Mouse (Mus musculus) left cerebral cortex, adult 2 months (tissue): ENCODE measurements at regions not wholly inside any gene's neighbourhood (a gene's known extent, or its start where the extent isn't known, plus 50 kb on each side); places are given as distances from the start of the nearest gene placed in this dataset.

Experiments used
- DNase-seq, 2 experiments: peaks; one replicate each; pipeline ENCODE4 v3.0.0; 2021 to 2022; ENCODE audit warnings: low spot score in 2 of 2, mixed read lengths in 1 of 2; ENCODE audit errors: extremely low spot score in 1 of 2
- H3K27ac ChIP-seq: fragments of 200-600 bp; 2 replicates; pipeline ENCODE4 v1.8.1; 2022
- H3K4me3 ChIP-seq: fragments of 200-600 bp; 2 replicates; pipeline ENCODE4 v1.8.1; 2022
- CTCF ChIP-seq: fragments of 200-600 bp; IDR thresholded peaks from 2 replicates; pipeline ENCODE4 v1.8.1; 2022; ENCODE audit warnings: antibody characterized with exemption, mild to moderate bottlenecking, moderate library complexity
- intact Hi-C: fragments of 180-260 bp; cut with DNase I; formaldehyde crosslinking; loops from one replicate; pipeline ENCODE4 v1.15.1; 2025

DNA sequence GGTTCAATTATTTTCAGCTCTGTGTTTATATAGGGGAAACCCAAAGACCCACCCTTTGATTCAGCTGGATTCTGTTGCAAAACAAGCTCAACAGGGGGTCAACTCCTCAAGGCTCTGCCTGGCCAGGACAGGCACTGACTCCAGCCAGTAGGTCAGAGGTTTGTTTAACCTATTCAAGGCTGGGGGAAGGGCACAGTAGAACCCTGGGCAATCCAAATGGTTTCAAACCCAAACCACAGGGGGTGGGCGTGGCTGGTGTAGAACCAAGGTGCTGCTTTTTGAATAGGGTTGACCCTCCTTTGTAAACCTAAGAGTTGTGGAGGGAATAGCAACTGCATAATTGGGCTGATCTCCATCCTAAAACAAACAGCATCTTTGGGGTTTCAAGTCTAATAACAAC, 69.2 kb upstream of the Frmd4a start:
- no peak for DNase-seq
- TF ChIP-seq CTCF = no peak
- H3K4me3 ChIP-seq = no peak overlapping the region
- no peak overlapping the region for H3K27ac ChIP-seq
- intact Hi-C loops = no loop called here

DNA sequence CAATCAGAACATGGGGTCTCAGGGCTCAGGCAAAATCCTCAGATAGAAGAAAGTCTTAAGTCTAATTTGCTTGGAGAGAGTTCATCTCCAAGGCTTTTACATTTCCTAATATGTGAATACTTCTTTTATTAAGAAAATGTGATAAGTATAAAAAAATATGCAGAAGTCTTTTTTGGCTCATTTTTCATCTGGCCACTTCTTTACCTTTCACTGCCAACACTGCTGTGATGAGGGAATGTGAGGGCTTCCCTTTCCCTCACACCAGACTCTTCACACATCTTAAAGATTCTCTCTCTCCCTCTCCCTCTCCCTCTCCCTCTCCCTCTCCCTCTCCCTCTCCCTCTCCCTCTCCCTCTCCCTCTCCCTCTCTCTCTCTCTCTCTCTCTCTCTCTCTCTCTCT, 60.0 kb upstream of the Frmd4a start:
- no peak for TF ChIP-seq CTCF
- Histone ChIP-seq H3K4me3 (no peak overlapping the region), H3K27ac (no peak overlapping the region)
- no peak for DNase-seq
- intact Hi-C loops = no loop called here

DNA sequence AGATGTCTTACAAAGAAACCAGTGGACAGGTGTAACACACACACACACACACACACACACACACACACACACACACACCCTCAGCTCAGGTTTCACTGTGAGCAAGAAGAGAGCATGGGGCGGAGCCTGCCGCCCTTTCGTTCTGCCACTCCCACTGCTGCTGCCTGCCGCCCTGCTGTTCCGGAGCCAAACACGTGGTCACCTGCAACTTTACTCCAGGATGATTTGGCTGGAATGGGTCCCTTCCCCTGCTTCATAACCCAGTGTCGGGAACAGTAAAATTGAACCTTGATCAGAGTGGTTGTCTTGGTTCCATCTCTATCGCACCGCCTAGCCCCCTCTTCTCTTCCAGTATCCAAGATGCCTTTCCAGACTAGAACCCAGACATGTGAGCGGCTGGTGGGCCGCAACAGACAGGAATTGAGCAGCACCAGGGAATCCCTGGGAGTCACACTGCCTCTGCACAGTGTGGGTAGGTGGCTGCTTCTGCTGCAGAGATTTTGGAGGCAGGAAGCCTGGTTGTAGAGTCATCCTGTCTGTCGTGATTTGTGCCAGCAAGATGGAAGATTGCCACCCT, 59.4 kb upstream of the Frmd4a start:
- H3K27ac ChIP-seq = no peak overlapping the region

DNA sequence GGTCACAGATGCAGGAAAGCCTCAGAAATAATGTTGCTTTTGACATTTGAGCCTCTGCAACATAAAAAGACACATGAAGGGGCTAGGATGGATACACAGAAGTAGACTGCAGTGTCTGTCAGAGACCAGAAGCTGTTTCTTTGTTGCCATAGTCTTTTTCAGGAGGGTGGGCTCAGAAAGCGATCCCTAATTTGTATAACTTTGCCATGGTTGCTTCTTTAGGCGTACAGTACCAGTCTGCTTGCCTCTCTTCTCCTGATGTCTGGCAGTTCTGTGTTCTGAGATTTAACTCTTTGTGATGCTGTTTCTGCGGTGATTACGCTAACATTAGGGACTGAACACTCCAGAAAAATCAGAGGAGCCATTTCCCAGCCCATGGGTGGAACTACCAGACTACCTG, 58.8 kb upstream of the Frmd4a start:
- Histone ChIP-seq H3K27ac (no peak overlapping the region; the same call in 1 of the 2 replicates), H3K4me3 (no peak overlapping the region)
- DNase-seq = no peak
- intact Hi-C loops = loop anchor here (1.0 kb wide), 1 partner anchor 141 kb away; no protein-coding TSS in a partner anchor
- TF ChIP-seq CTCF = no peak

More for the DNA sequence above, 59.4 kb upstream of the Frmd4a start:
- peak; percentile 59 to 65 for DNase-seq
- intact Hi-C loops = loop anchor here (1.0 kb wide), 1 partner anchor 141 kb away; no protein-coding TSS in a partner anchor
- no peak for TF ChIP-seq CTCF
- no peak overlapping the region for H3K4me3 ChIP-seq

DNA sequence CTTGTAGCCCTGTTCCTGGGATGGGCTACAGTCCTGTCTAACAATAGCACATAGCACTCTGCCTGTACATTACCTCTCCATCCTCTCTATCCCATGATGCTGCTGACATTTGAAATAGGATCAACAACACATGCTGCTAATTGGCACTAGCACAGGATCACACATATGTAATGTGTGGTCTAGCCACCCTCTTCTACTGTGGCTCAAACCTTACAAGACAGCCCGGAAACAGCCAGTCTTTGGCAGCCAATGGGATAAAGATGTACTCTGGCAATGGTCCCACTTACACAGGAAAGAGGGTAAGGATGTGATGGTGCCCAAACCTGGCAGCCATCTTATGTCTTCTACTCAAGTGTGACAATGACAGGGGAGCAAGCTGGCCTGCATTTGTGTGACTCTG, 58.3 kb upstream of the Frmd4a start:
- Histone ChIP-seq H3K4me3 (no peak overlapping the region), H3K27ac (no peak overlapping the region)
- intact Hi-C loops = no loop called here
- no peak for DNase-seq
- no peak for TF ChIP-seq CTCF

DNA sequence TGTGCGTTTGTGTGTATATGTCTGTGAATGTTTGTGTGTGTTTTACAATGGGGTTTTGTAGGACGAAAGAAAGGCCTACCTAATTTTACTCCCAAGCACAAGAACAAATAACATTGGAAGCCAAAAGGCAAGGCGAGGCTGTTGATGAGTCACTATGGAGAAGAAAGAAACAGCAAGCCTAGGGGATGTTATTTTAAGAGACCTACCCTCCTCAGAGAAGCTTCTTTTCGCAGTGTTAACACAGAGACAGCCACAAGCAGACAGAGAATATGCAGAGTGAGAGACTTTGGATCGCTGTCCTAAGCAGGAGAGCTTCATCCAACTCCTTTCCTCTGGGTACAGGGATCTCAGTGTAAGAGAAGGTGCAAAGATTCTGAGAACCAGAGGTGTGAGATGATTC, 57.3 kb upstream of the Frmd4a start:
- no peak for TF ChIP-seq CTCF
- no peak overlapping the region for H3K4me3 ChIP-seq
- DNase-seq = no peak
- H3K27ac ChIP-seq = peak overlapping the region; percentile 61; the same call in 1 of the 2 replicates
- intact Hi-C loops = loop anchor here (2.0 kb wide), 1 partner anchor 57 kb away; the partner anchor contains the start of gene Frmd4a

DNA sequence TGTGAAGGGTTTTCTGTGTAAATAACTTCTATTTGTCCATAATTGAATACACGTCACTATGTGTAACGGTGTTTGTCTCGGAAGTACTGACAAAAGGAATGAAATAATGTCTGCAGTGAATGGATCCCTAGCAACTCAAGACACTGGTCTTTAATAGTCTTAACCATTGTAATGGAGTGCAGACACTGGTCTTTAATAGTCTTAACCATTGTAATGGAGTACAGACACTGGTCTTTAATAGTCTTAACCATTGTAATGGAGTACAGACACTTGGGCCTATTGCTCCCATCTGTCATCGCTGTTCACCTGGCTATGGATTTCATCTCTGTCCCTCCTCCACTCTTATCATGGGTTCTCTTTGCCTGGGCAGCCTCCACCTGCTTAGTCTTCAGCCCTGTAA, 53.2 kb upstream of the Frmd4a start:
- DNase-seq = no peak
- intact Hi-C loops = no loop called here
- no peak for TF ChIP-seq CTCF
- no peak overlapping the region for H3K4me3 ChIP-seq
- H3K27ac ChIP-seq = no peak overlapping the region
